Mouse (Mus musculus) spleen, postnatal 4 days (tissue): ENCODE results near the gene Olfr1000.
"Not testable (repeated sequence)": the region's sequence is repeated elsewhere in the genome, so short reads cannot be mapped to it uniquely, and the experiment has no call there.

Source experiments
- DNase-seq, 2 experiments: peaks; one replicate each; pipeline ENCODE4 v3.0.0; 2022; ENCODE audit warnings: low spot score in 2 of 2

Gene Olfr1000

GRCm38 (mm10) chr2:85611803-85612202, at the start of gene Olfr1000:
Olfr1000 (minus strand) TSS chr2:85611903.
- DNase-seq, result no peak

- DNase-seq, result no peak
Measured at GRCm38 (mm10) chr2:85650604-85651003, 38.9 kb upstream of the Olfr1000 start, which contains the start of gene Olfr1002. Olfr1002 (minus strand) TSS chr2:85650704.

GRCm38 (mm10) chr2:85588648-85589047, 23.1 kb downstream of the Olfr1000 start, which contains the start of gene Olfr998:
Olfr998 (plus strand) TSS chr2:85588948.
- DNase-seq, result not testable (repeated sequence)

GRCm38 (mm10) chr2:85578915-85579314, 32.8 kb downstream of the Olfr1000 start, which contains the start of gene Olfr996:
Olfr996 (plus strand) TSS chr2:85579215.
- no peak for DNase-seq

DNA sequence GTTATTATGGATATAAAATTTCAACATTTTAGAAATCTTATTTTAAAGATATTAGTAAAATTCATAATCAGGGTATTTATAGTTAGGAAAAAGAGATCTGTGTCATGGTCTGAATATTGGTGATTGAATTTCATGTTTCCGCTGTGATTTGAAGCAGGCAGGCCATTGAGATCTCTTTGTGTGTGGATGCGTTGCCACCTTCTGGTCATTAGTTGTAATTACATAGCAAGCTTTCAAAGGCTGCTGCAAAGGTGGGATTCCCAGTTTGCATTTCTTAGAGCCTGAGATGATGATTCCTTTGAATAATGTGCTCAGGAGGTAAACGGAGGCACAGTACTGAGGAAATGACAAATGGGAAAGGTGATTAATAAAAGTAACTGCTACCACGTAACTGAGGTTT, 50.5 kb downstream of the Olfr1000 start:
- no peak for DNase-seq

DNA sequence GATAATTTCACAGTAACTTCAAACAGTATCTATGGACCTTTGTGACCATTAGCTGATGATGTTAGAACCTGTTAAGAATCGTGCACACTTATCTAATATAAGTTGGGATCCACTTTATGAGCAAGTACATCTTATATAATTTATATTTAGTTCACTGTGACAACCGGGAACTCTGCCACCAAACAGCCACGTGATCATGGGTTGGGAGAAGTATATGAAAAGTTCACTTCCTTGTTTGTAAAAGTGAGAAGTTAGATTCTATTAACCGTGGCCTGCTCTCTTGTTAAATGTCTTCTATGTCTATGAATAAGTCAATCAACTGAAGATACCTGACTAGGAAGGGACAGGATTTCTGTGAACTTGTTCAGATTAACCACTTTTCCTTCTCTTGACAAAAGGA, 51.5 kb downstream of the Olfr1000 start:
- DNase-seq, result no peak
